Mouse (Mus musculus) MEL (cell line): ENCODE measurements around the gene Olfr221.

Source experiments
- CHD1 ChIP-seq: IDR thresholded peaks from 2 replicates; pipeline ENCODE4 v1.6.1; 2012; ENCODE audit warnings: low read depth, mild to moderate bottlenecking, inconsistent platforms, low read length, improper control_type of control experiment
- CTCF ChIP-seq, 3 experiments: IDR thresholded peaks in 2 of 3; conservative IDR thresholded peaks in 1 of 3; 2 replicates each; pipeline ENCODE4 v1.5.1; 2011 to 2012; ENCODE audit warnings: low read length in 3 of 3, low read depth in 2 of 3, mild to moderate bottlenecking in 2 of 3, improper control_type of control experiment in 1 of 3, inconsistent platforms in 1 of 3, mixed read lengths in 1 of 3, moderate library complexity in 1 of 3; ENCODE audit not compliant: control insufficient read depth in 1 of 3, insufficient read depth in 1 of 3, poor library complexity in 1 of 3, severe bottlenecking in 1 of 3
- E2F4 ChIP-seq: IDR thresholded peaks from 2 replicates; pipeline ENCODE4 v1.6.1; 2011; ENCODE audit warnings: low read depth, low read length, improper control_type of control experiment, borderline replicate concordance
- ELF1 ChIP-seq: IDR thresholded peaks from 2 replicates; pipeline ENCODE4 v1.6.1; 2014; ENCODE audit warnings: low read depth, mild to moderate bottlenecking, inconsistent platforms, low read length, improper control_type of control experiment, moderate library complexity
- EP300 ChIP-seq, 2 experiments: IDR thresholded peaks; 2 replicates each; pipeline ENCODE4 v1.6.1; 2011; ENCODE audit warnings: improper control_type of control experiment in 2 of 2, low read length in 2 of 2, low read depth in 1 of 2, mild to moderate bottlenecking in 1 of 2
- GATA1 ChIP-seq: IDR thresholded peaks from 2 replicates; pipeline ENCODE4 v1.6.1; 2011; ENCODE audit warnings: low read depth, low read length, improper control_type of control experiment
- MAX ChIP-seq: IDR thresholded peaks from 2 replicates; pipeline ENCODE4 v1.6.1; 2011; ENCODE audit warnings: low read length, improper control_type of control experiment
- MAZ ChIP-seq: IDR thresholded peaks from 2 replicates; pipeline ENCODE4 v1.6.1; 2012; ENCODE audit warnings: low read depth, mild to moderate bottlenecking, inconsistent platforms, low read length, improper control_type of control experiment
- MXI1 ChIP-seq: IDR thresholded peaks from 2 replicates; pipeline ENCODE4 v1.6.1; 2011; ENCODE audit warnings: mild to moderate bottlenecking, low read depth, low read length, improper control_type of control experiment
- POLR2A ChIP-seq, 2 experiments: IDR thresholded peaks; 2 replicates each; pipeline ENCODE4 v1.6.1; 2011 to 2012; ENCODE audit warnings: low read length in 2 of 2, mild to moderate bottlenecking in 2 of 2, control low read depth in 1 of 2, improper control_type of control experiment in 1 of 2, low read depth in 1 of 2, moderate library complexity in 1 of 2; ENCODE audit not compliant: control insufficient read depth in 1 of 2, insufficient read depth in 1 of 2, poor library complexity in 1 of 2
- TBP ChIP-seq: IDR thresholded peaks from 2 replicates; pipeline ENCODE4 v1.8.0; 2011; ENCODE audit warnings: low read depth, low read length, improper control_type of control experiment
- TCF12 ChIP-seq: IDR thresholded peaks from 2 replicates; pipeline ENCODE4 v1.6.1; 2014; ENCODE audit warnings: low read depth, mild to moderate bottlenecking, inconsistent platforms, low read length, improper control_type of control experiment, moderate library complexity
- USF2 ChIP-seq, 2 experiments: IDR thresholded peaks; 2 replicates each; pipeline ENCODE4 v1.6.1; 2011 to 2012; ENCODE audit warnings: improper control_type of control experiment in 2 of 2, low read length in 2 of 2, borderline replicate concordance in 1 of 2, inconsistent platforms in 1 of 2, low read depth in 1 of 2, mild to moderate bottlenecking in 1 of 2; ENCODE audit not compliant: insufficient read depth in 1 of 2

GRCm38 (mm10) chr14:52021138-52021529 lies 21.1 kb downstream of the Olfr221 start:
- TF ChIP-seq E2F4 (no peak), GATA1 (no peak), CTCF (IDR thresholded peaks at IDR 0.05 in 2 of 3, conservative IDR thresholded peaks at IDR 0.05 in 1 of 3; ENCODE audit: control insufficient read depth in 1 of 3, insufficient read depth in 1 of 3, low read depth in 2 of 3, low read length in 3 of 3, poor library complexity in 1 of 3, severe bottlenecking in 1 of 3) (no peak), EP300 (IDR thresholded peaks at IDR 0.05; ENCODE audit: low read depth in 1 of 2, low read length in 2 of 2) (no peak), MAZ (no peak), POLR2A (IDR thresholded peaks at IDR 0.05; ENCODE audit: control insufficient read depth in 1 of 2, insufficient read depth in 1 of 2, low read depth in 1 of 2, low read length in 2 of 2, poor library complexity in 1 of 2) (no peak), MXI1 (no peak; the same call in 1 of the 2 replicates), MAX (peak; percentile 50; the same call in 1 of the 2 replicates), TCF12 (0 out of 2 replicates have a peak, but pooled peaks have one; percentile 7), TBP (no peak), ELF1 (no peak), USF2 (IDR thresholded peaks at IDR 0.05; ENCODE audit: borderline replicate concordance in 1 of 2, insufficient read depth in 1 of 2, low read depth in 1 of 2, low read length in 2 of 2) (no peak), CHD1 (0 out of 2 replicates have a peak, but pooled peaks have one; percentile 13)
